Mouse (Mus musculus) cerebellum, adult (tissue): ENCODE measurements around the gene Olfr1015.

Source experiments
- ATAC-seq: cut with Nextera tagmentation; 2 replicates; pipeline ENCODE4 v1.9.2; 2017; ENCODE audit warnings: mild to moderate bottlenecking, moderate library complexity, mixed read lengths; ENCODE audit not compliant: insufficient number of reproducible peaks, low FRiP score, low TSS enrichment

Gene Olfr1015

DNA sequence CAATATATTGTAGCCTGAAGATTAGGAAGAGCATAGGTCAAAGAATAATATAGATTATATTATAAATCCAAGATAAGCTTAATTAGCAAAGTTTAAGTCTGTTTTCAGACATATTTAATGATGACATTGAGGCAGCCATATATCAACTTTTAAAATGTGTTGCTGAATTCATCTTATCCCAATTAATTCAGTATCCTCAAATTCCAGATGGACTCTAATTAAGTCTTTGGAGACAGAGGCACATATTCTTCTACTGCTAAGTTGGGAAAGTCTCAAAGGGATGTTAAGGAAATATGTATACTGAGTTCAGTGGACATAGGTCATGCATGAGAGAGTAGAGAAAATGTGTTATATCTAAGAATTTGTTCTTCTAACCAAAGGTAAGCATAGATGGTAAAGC lies at the start of gene Olfr1015:
Olfr1015 (plus strand) TSS at position 301 of the 400 bp plus-strand sequence.
- no peak for ATAC-seq

- no peak for ATAC-seq
Measured at GRCm38 (mm10) chr2:85753822-85754221, 28.0 kb upstream of the Olfr1015 start.

- ATAC-seq = no peak
Measured at GRCm38 (mm10) chr2:85762666-85763065, 19.2 kb upstream of the Olfr1015 start, which contains the start of gene Olfr1012. Olfr1012 (minus strand) TSS chr2:85762766.

- ATAC-seq = no peak
Measured at GRCm38 (mm10) chr2:85766798-85767197, 15.0 kb upstream of the Olfr1015 start, which contains the start of gene Olfr1013. Olfr1013 (plus strand) TSS chr2:85767098.

DNA sequence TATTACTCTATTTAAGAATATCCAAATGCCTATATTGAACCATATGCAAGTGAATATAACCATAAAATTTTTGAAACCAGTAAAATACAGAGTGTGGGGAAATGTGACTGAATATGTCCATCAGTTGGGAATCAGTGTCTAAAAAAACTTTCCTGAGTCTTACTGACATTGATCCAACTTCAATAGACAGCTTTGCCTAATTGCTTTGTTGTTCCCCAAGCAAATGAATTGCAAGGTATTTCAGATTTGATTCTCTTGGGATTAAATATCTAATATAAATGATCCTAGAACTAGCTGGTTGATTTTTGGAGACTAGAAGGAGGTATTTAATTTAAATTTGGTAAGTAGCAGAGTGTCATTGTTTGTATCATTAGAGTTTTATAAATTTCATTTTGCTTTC lies 9.4 kb upstream of the Olfr1015 start, which contains the start of gene Olfr1014:
Olfr1014 (plus strand) TSS at position 301 of the 400 bp plus-strand sequence.
- no peak for ATAC-seq

DNA sequence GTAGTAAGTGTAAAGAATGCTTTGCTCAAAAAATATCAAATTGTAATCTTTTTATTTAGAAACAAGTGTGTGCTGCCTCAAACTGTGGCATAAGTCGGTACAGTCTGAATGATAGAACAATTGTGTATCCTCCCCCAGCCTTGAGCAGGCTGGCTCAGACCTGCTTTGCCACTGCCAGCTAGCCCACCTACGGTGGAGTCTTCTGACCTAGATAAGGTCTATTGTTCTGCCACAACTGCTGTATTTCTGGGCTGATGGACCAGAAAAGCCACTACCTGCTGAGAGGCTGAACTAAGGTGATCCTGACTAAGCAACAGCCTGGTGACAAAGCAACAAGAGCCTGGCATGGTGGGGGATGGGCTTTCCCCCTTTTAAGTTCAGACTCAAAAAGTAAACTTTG lies 10.5 kb downstream of the Olfr1015 start:
- ATAC-seq = no peak

DNA sequence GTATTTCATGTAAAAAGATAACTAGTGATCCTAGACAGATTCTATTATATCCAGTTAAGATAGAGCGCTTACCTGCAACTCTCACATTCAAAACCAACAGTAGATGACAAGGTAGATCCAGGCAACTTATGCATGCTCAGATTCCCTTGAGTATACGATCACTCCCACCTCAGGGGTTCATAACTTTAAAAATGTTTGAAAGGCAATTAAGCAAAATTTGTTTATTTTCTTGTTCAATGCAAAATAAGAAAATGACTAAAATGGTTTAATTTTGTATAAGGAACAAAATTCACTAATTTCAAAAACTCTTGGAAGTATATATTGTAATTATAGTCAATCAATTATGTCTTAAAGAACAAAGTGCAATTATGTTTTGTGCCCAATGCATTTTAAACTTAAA lies 20.6 kb downstream of the Olfr1015 start, which contains the start of gene Olfr1016:
Olfr1016 (minus strand) TSS at position 101 of the 400 bp plus-strand sequence.
- no peak for ATAC-seq

- no peak for ATAC-seq
Measured at GRCm38 (mm10) chr2:85804501-85804900, 22.7 kb downstream of the Olfr1015 start.

DNA sequence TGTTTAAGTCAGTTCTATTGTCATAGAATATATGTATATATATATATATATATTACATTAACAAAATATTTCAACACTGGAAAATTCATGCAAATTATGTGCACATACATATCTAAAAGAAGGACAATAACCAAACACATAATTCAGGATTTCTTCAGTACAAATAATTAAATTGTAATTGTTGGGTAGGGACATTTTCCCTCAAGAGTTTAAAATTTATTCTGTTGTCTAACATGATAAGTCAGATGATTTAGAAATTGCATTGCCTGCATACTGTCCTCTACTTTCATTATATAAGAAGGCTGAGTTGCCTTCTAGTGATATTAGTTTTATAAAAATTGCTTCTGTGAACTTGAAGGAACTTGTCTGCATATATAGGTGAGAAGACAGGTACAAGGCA lies 36.4 kb downstream of the Olfr1015 start, which contains the start of gene Olfr1018:
Olfr1018 (plus strand) TSS at position 301 of the 400 bp plus-strand sequence.
- ATAC-seq = no peak
